Mouse (Mus musculus) brain, embryonic 18.5 days (tissue): ENCODE measurements around the gene Cmc2.

Experiments
- DNase-seq: peaks from one replicate; pipeline ENCODE4 v3.0.0-alpha.2; 2012; ENCODE audit warnings: low read depth, low spot score

The Cmc2 gene

GRCm38 (mm10) chr8:116905836-116906235, 15.4 kb downstream of the Cmc2 start:
- no peak for DNase-seq

GRCm38 (mm10) chr8:116905252-116905651, 16.0 kb downstream of the Cmc2 start:
- DNase-seq, result no peak

- DNase-seq, result no peak
Observed at GRCm38 (mm10) chr8:116904736-116905135, 16.5 kb downstream of the Cmc2 start.

- no peak for DNase-seq
Observed at GRCm38 (mm10) chr8:116895521-116895920, 25.7 kb downstream of the Cmc2 start.

GRCm38 (mm10) chr8:116893938-116894337, 27.3 kb downstream of the Cmc2 start:
- DNase-seq, result no peak

GRCm38 (mm10) chr8:116892636-116893035, 28.6 kb downstream of the Cmc2 start:
- DNase-seq, result no peak

- no peak for DNase-seq
Observed at GRCm38 (mm10) chr8:116892130-116892529, 29.1 kb downstream of the Cmc2 start.

GRCm38 (mm10) chr8:116891446-116891845, 29.8 kb downstream of the Cmc2 start:
- DNase-seq, result no peak

GRCm38 (mm10) chr8:116887813-116888212, 33.4 kb downstream of the Cmc2 start:
- DNase-seq, result no peak

- DNase-seq, result no peak
Observed at GRCm38 (mm10) chr8:116881396-116881795, 39.9 kb downstream of the Cmc2 start.

GRCm38 (mm10) chr8:116875798-116876450, 45.3 kb downstream of the Cmc2 start:
- no peak for DNase-seq

GRCm38 (mm10) chr8:116873986-116874385, 47.3 kb downstream of the Cmc2 start:
- no peak for DNase-seq

- DNase-seq, result no peak
Observed at GRCm38 (mm10) chr8:116873586-116873985, 47.7 kb downstream of the Cmc2 start.

- DNase-seq, result no peak
Observed at GRCm38 (mm10) chr8:116872761-116873342, 48.4 kb downstream of the Cmc2 start.

- DNase-seq, result no peak
Observed at GRCm38 (mm10) chr8:116868699-116869098, 52.6 kb downstream of the Cmc2 start.

GRCm38 (mm10) chr8:116867321-116867720, 53.9 kb downstream of the Cmc2 start:
- DNase-seq, result no peak

- no peak for DNase-seq
Observed at GRCm38 (mm10) chr8:116866118-116866903, 54.9 kb downstream of the Cmc2 start.

GRCm38 (mm10) chr8:116864514-116864913, 56.7 kb downstream of the Cmc2 start:
- DNase-seq, result no peak

GRCm38 (mm10) chr8:116864022-116864387, 57.2 kb downstream of the Cmc2 start:
- DNase-seq, result no peak

- peak; percentile 37 for DNase-seq
Observed at GRCm38 (mm10) chr8:116863357-116864021, 57.8 kb downstream of the Cmc2 start.

GRCm38 (mm10) chr8:116862191-116862590, 59.1 kb downstream of the Cmc2 start:
- DNase-seq, result no peak

- no peak for DNase-seq
Observed at GRCm38 (mm10) chr8:116852042-116852441, 69.2 kb downstream of the Cmc2 start.
